Mouse (Mus musculus) layer of hippocampus, adult 18-20 months (tissue): ENCODE data around the gene Etl4. TPM values are rescaled to one million over a fixed set of nuclear protein-coding genes. Genes with fewer than 3 reads are reported as not detected.

Source experiments
- DNase-seq, 2 experiments: peaks; one replicate each; pipeline ENCODE4 v3.0.0; 2022; ENCODE audit warnings: low spot score in 2 of 2
- total RNA-seq, 2 experiments: library from RNA; stranded (reverse); gene quantifications; 2 replicates each; pipeline ENCODE4 v1.2.3; 2021

Etl4 gene
- total RNA-seq, 2 experiments from 2014 or later, result 71.2 to 87.3 TPM

DNA sequence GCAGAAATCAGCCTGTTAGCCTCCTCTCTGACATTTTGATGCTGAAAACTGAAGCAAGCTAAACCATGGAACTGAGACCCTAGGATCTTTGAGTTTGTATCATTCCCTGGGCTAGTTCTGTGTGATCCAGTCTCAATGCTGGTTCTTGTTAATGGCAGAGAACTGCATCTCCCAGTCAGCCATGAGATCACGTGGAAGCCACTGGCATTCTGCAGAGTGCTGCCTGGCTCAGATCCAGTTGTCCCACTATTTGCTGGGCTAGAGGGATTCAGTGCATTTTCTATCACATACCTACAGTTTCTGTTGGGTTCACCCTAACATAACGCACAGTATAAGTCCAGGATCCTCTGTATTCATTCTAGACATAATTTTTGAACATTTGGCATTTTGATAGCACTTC lies 524.1 kb downstream of the Etl4 start:
- DNase-seq, result no peak

DNA sequence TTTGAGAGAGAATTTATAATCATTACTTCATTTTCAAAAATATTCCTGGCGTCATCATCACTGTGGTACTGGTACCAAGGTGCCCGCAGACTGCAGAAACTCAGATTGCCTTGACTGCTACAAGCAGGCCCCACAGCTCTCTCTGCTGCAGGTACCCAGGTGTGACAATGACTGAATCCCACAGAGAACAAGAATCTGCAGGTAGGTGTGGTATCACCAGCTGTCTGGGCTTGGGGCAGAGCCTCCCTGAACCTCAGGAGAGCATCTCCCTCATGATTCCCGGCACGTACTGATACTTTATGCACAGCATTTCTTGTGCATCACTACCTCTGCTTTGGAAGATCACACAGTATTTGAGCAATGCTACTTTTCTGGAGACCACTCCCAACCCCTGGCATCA lies 526.0 kb downstream of the Etl4 start:
- DNase-seq, result no peak

DNA sequence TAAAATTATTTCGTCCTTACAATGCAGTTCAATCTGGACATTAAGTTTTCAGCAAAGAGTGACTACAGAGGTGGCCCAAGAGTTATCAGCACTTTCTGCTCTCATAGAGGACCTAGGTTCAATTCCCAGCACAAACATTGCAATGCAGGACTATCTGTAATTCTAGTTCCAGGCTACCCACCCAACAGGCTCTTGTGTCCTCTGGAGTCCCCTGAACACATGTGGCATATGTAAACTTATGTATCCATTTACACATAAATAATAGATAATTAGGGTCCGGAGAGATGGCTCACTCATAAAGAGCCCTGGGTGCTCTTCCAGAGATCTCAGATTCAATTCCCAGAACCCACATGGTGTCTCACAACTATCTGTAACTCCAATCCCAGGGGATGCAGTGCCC lies 533.2 kb downstream of the Etl4 start:
- DNase-seq, result no peak

DNA sequence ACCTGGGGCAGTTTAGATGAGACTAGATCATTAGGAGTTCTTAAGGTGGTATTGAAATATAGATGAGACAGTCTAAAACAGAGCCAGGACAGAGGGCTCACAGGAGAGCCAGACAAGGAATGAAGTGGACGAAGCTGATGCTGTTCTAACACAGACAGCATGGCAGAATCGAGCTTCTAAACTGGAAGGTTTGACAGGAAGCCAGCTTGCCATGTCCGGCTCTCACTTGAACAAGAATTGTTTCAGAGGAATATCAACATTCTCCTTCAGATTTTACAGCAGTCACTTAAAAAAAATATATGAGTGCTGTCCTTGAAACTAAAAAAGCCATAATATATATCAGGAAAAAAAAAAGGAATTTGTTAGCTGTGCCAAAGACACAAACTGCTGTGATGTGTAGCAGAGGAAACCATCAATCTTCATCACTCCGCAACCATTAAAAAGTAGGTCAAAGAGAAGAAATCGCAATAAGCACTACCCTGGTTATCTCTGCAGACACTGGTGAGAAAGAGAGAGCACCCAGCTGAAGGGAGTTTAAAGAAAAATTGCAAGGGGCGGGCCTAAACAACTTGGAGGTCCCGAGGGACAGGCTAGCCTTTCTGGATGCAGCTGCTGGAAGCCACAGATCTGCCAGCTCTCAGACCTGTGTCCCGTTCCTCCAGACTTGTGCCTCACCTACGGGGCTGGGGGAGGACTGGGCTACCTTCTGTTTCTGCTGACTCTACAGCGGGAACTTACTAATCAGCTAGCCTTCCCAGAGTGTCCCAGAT lies 534.3 kb downstream of the Etl4 start:
- DNase-seq, result no peak

DNA sequence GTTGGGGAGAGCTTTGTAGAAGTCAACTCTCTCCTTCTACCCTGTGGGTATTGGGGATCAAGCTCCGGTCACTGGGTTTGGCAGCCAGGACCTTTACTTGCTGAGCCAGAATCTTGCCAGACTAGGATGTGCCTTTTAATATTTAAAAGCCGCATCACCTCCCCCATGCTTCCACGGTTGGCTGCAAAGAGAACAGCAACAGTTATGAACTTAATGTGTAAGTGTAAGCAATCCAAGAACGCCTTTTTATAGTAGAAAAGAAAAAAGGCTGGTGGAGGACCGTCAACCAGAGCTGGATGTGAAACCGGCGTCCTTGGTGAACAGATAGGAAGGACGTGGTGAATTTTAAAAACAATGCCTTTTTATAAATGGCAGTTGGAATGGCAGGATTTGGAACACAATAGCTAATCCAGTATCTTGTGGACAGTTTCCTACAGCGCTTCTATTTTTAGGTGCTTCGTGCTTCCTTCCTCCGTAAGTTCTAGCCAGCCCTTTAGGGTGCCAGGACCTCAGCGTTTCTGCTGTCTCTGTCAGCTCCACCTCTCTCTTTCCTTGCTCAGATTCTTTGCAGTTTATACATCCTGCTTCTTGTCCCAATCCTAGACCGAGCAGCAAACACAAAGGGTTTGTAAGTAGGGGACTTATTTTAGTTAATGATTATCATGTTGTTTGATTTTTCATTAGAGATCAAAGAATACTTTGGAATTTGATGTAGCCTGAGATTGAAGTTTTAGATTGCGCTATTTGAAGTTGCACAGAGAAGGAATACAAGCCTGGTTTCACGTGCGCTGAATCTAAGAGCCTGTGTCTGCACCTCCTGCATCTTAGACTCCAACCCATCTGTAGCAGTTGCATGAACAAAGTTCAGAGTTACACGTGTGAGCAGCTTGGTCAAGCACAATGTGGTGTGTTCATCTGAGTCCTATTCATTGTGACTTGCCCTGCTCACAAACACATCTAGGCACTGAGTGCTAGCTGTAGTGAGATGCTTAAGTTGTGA lies 535.9 kb downstream of the Etl4 start:
- no peak for DNase-seq

DNA sequence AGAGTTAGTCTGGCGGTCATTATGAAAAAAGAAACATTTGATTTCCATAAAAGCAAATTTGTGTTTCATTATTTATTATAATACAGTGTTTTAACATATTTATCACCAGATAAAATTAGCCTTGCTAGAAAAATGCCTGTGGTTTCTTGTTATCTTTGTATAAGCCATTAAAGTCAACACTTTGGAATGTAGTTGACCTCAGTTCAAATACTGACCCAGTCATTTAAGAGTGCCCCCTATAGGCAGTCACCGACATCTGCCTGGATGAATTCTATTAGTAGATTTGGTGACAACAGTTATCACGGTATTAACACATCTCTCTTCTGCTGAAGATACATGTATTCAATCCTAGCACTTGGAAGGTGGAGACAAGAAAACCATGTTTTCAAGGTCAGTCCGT lies 536.6 kb downstream of the Etl4 start:
- DNase-seq, result no peak

DNA sequence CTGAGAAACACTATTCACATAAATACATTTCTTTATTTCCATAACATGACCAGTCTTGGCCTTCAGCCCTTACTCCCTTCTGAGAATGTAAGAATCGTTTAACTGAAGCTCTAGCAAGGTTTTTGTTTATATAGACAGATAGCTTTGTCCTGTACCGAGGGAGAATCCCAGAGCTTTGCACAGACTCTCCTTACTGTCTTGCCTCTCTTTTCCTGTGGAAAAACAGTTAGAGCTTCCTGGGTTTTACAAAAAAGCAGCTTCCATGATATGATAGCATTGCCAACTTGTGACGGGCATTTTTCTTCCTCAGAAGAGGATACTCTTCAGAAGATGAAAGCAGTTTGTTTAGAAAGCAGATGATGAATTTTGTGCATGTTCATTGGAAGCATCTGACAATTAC lies 541.4 kb downstream of the Etl4 start:
- no peak for DNase-seq

DNA sequence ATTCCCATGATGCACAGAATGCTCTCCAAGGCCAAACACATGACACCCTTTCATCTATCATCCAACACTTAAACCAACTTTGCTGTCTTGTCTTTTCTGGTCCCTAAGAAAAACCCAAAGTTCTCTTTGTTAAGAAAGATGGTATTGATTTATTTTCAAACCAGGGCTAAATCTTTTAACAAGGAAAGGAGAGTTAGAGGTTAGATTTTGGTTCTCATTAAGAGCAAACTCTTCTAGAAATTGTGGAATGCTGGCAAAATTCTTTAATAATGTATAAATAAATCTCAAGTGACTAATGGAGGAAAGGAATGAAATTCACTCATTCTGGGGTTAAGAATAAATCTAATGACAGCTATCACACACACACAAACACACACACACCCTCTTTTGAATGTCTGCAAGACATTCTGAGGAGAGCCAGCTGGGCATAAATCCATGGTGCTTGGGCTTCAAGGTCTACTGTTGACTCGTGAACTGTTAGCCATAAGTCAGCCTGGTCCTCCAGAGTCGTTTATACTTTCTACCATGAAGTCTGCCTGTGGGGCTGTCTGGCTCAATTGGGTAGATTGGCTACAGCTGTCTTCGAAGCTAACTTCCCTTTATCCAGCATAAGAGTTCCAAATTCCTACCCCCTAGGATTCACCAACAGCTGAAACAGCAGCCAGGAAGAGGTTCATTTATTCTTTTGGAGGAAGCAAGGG lies 544.1 kb downstream of the Etl4 start:
- no peak for DNase-seq

DNA sequence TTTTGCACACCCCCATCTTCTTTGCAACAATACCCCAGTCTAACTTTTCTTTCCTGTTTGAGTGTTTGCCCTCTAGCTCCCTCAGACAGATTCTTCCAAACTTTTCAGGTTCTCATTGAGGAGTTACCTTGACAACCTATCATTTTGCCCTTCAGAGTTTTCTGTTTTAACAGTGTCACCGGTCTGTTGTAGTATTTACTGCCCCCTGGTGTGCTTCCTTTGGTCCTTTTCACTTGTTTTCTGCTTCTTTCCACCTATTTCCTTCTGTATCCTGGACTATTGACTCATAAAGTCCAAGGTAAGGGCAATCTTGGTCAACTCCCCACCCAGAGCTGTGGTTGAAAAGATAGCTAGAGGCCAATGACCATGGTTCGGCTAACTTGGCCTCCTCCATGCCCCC lies 569.6 kb downstream of the Etl4 start:
- DNase-seq, result no peak

DNA sequence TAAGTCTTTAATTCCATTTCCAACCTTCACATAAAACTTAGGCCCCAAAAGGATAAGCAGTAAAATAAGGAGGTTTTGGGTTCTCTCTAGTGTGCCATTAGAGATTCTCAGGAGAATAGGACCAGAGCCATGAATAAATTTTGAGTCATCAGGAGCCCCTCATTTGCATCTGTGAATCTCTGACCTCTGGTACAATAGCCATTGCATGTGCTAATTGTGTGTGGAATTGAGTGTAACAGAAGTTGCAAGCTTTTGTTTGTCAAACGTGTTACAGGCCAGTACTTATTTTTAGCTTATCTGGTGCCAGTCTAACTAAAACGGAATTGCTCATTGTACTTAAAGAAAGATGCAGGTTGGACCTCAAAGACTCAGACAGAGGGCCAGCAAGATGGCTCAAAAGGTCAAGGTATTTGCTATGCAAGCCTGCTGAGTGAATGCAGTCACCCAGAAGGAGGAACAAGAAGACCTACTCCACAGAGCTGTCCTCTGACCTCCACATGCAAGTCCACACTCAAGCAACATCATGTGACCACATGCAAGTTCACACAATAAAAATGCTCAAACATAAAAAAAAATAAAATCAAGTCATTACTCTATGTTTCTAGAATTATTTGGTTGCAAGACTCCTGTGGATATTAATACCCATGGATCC lies 576.7 kb downstream of the Etl4 start:
- DNase-seq, result no peak

DNA sequence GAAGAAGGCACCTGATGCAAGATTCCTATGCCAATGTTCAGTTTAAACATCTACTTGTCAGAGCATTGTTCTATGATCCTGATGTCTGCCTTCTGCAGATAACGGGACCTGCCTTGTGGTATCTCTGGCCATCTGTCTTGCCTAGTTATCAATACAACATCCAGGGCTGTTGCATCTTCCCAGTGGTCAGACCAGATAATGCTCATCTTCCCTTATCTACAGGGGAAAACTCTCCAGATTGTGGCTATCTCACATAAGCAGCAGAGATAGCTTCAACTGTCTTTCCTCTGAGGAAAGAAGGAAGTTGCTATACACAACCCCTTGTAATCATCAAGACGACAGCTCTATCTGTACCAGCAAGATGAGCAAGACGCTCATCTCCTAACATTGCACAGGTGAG lies 579.5 kb downstream of the Etl4 start:
- no peak for DNase-seq

DNA sequence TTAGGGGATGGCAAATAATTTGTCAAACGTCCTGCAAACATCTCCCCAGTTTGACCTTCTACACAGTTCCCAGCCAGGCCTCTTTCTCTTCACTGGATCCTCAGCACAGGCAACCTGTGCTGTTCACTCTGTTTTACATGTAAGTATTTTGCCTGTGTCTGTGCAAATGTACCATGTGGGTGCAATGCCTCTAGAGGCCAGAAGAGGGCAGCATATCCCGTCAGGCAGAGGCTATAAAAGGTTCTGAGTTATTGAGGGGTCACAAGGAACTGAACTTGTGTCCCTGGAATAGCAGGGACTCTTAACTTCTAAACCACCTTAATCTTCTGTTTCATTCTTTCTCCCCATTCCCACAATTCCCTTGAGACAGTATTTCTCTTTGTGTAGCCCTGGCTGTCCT lies 582.5 kb downstream of the Etl4 start:
- no peak for DNase-seq

DNA sequence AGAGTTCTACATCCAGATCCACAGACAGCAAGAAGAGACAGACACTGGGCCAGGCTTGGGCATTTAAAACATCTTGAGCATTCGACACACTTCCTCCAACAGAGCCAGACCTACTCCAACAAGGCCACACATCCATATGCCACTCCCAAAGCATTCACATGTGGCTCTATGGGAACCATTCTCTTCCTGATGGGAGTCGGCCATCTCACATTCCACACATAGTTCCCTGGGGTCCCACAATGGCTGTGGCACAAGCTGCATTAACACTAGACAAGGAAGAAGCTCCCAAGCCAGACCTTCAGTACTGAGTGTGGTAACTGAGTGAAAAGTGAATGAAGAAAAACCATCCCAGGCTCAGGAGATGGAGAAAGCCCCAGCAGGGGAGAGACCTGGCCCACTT lies 584.2 kb downstream of the Etl4 start:
- DNase-seq, result no peak

DNA sequence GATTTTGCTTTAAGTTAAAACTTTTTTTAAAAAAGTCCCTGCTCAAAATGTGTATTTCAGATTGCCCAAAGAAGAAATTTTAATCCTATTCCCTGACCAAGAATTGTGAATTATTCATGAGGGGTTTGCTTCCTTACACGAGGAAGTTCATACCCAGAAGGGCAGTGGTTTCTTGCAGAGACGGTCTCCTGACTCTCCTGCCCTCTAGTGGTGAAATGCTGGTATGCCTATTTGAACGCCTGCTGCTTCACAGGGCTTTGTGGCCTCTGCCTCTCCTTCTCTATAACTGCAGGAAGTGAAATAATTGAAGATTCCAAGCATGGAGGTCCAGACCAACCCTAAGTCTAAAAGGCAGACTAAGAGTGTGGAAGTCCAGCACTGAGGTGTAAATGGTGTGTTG lies 585.1 kb downstream of the Etl4 start:
- DNase-seq, result peak; percentile 42 to 80

DNA sequence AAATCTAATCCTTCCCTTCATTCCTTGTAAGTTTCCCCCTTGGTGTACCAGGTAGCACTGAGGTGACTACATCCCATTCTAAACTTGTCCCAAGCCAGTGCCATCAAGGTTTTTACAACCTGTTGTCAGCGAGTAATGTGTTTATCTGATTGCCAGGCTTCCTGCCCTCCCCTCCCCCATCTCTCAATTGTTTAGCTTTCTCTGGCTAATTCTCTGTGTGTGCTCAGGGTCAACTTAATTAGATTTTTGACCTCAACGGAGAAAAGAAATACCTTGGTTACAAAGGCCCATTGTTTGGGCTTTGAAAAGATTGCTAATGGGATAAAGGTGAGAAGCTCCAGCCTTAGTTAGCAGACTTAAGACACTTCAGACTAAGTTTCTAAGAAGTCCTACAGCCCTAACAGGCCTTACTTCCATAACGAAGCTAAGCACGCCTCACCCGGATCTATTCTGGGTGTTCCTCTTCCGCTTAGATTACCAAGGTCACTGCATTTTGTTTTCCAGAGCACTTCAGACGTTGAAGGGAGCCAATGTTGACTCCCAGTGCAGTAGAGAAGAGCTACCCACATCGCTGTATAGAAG lies 586.7 kb downstream of the Etl4 start:
- no peak for DNase-seq

DNA sequence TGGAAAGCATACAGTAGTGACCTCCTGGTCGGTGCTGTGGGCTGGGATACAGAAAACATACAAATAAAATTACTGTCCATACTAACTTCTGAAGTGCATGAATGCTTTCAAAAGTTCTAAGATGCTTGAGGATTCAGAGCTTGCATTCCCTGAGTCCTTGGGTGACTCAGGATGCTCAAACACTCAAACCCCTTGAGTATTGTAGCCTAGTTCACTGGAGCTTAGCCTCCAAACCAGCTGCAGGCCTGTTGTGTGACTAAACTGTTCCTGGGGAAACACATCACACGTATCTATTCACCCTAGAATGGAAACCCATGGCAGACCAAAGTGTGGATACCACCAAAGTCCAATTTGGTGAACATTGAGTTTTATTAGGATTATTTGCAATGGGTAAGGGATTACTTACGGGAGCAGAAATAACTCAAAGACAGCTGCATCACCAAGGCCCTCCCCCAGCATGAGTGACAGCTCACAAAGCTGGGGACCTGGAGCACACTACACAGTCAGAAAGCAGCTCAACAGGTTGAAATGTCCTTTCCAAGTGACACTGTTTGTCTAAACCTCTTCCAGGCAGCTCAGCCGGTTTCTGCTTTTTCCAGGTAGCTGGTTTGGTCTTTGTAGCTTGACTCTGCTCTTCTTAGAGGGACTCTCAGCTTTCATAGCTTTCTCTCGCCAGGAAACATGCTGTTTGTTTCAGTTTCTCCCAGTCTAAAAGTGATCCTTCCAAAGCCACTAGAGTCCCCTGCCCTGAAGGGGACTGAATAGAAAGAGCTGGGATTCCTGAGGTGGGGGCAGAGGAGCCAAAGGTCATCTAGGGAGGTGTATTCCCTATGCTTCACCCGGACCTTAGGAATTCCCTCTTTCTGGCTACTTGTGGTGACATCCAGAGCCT lies 598.5 kb downstream of the Etl4 start:
- no peak for DNase-seq

DNA sequence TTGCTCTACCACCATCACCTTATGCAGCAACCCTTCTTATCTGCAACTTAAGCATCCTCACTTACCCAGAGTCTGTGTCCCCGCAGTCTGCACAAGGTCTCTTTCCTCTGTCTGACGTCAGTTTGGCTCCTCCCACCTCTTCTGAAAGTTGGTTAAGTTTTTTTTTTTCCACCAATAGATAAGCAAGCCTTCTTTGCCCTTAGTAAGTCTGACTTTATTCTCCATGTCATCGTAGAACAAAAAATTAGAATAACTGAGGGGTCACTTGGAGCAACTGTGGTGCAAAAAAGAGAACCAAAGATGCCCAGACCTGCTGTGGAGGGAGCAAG lies 599.1 kb downstream of the Etl4 start:
- no peak for DNase-seq

DNA sequence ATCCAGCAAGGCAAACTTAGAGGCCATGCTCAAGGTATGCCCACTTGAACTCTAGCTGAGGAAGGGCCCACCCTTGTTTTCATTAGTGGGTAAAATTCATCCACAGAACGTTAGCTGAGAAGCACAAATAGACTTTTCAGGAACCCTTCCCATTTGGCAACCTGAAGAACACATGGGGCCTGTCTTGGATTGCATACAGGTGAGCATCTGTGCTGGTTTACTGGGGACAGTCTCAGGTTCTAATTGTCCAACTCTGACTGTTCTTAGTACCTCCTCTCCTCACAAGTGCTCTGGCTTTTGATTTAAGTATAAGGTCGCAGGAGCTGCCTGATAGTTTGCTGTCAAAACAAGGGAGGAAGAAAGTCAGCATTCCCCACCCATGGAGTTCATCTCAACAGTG lies 600.5 kb downstream of the Etl4 start:
- no peak for DNase-seq

DNA sequence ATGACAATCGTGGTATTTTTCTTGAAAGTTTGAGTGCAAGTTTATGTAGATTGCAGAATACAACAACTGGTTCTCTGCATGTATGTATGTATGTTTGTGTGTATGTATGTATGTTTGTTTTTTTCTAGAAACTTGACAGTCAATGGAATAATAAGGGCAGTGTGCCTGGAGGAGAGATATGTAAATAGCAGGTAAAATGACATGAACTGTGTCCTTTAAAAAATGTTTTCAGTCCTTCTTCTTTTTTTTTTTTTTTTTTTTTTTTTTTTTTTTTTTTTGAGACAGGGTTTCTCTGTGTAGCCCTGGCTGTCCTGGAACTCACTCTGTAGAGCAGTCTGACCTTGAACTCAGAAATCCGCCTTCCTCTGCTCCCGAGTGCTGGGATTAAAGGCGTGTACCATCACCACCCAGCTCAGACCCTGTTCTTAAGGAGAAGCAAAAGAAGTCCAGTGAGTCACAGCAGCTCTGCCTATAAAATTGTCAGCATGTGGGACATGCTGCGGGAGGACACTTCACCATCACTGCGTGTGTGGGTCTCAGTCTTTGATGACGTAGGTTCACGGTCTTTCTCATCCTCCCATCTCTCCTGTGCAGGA lies 606.8 kb downstream of the Etl4 start:
- DNase-seq, result no peak

DNA sequence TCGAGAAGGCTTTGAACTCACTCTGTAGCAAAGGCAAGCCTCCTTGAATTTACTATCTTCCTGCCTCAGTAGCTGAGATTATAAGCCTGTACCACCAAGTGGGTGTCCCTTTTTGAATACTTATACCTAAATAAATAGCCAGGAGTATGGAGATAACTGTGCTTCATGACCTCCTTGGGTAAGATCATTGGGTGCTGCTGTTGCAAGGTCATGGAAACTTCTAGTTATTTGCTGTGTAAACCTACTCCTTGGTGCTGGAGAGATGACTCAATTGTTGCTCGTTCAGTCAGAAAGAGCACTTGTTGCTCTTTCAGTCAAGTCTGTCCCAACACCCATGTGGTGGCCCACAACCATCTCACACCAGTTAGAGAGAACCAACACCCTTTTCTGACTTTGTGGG lies 608.3 kb downstream of the Etl4 start:
- DNase-seq, result no peak
